Mouse (Mus musculus) forebrain, embryonic 14.5 days (tissue): ENCODE results near the gene Brap. TPM values are rescaled to one million over a fixed set of nuclear protein-coding genes. Genes with fewer than 3 reads are reported as not detected.

ENCODE experiments used
- ATAC-seq: fragments of 200-750 bp; cut with Nextera tagmentation; 2 replicates; pipeline ENCODE4 v1.8.0; 2017; ENCODE audit warnings: mild to moderate bottlenecking, moderate library complexity
- DNase-seq: peaks from one replicate; pipeline ENCODE4 v3.0.0-alpha.2; 2015; ENCODE audit warnings: low spot score
- H3K27ac ChIP-seq: fragments of 300-500 bp; sonication (generic); 2 replicates; pipeline ENCODE4 v1.5.1; 2014; ENCODE audit warnings: low read depth, mild to moderate bottlenecking, control low read depth, low read length, moderate library complexity
- H3K27me3 ChIP-seq: fragments of 300-500 bp; sonication (generic); replicated peaks from 2 replicates; pipeline ENCODE4 v1.6.1; 2014; ENCODE audit warnings: low read length, control low read depth, mixed read lengths; ENCODE audit not compliant: control insufficient read depth, insufficient read depth
- H3K36me3 ChIP-seq: fragments of 300-500 bp; sonication (generic); 2 replicates; pipeline ENCODE4 v1.6.1; 2014; ENCODE audit warnings: low read length, control low read depth; ENCODE audit not compliant: control insufficient read depth, insufficient read depth
- H3K4me1 ChIP-seq: fragments of 300-500 bp; sonication (generic); 2 replicates; pipeline ENCODE4 v1.6.1; 2014; ENCODE audit warnings: antibody characterized with exemption, low read length, control low read depth; ENCODE audit not compliant: control insufficient read depth, insufficient read depth
- H3K4me2 ChIP-seq: fragments of 300-500 bp; sonication (generic); 2 replicates; pipeline ENCODE4 v1.6.1; 2014; ENCODE audit warnings: mild to moderate bottlenecking, control low read depth, low read length
- H3K4me3 ChIP-seq: fragments of 300-500 bp; sonication (generic); 2 replicates; pipeline ENCODE4 v1.5.1; 2014; ENCODE audit warnings: low read depth, low read length, control low read depth
- H3K9ac ChIP-seq: fragments of 300-500 bp; sonication (generic); 2 replicates; pipeline ENCODE4 v1.6.1; 2014; ENCODE audit warnings: mild to moderate bottlenecking, low read length, control low read depth, moderate library complexity
- H3K9me3 ChIP-seq: fragments of 300-500 bp; sonication (generic); replicated peaks from 2 replicates; pipeline ENCODE4 v1.6.1; 2016; ENCODE audit warnings: low read length, control low read depth, mixed read lengths; ENCODE audit not compliant: control insufficient read depth
- WGBS: fragments of 180-500 bp; shearing (Covaris S2); extraction: QIAGEN DNeasy Blood & Tissue Kit; methylation state at CpG from one replicate; pipeline ENCODE4 v1.1.7; 2014; 5-methylcytosine and 5-hydroxymethylcytosine counted together
- polyA plus RNA-seq: library from polyadenylated mRNA; unstranded; fragments of >200 nt; fragmentation: Nextera tagmentation; extraction: Ambion mirVana; gene quantifications from 2 replicates; pipeline ENCODE4 v1.2.1, GENCODE M21; 2014

The Brap gene
- polyA plus RNA-seq, 1 experiment from 2014 or later: 36.8 TPM

- 93% methylated on average over 8 of the region's 8 CpGs for WGBS
- H3K4me2 ChIP-seq: no peak overlapping the region
These were observed 3.1 kb downstream of the Brap start for GRCm38 (mm10) chr5:121663456-121663855.

GRCm38 (mm10) chr5:121664078-121664477 lies 3.7 kb downstream of the Brap start:
- 92% methylated on average over 6 of the region's 6 CpGs for WGBS
- DNase-seq: no peak
- Histone ChIP-seq H3K36me3 (peaks cover 57% of the 10 kb centered on the region), H3K27ac (no peak overlapping the region), H3K9ac (no peak overlapping the region), H3K4me2 (no peak overlapping the region), H3K27me3 (no peaks in the 10 kb centered on the region), H3K9me3 (no peaks in the 10 kb centered on the region), H3K4me1 (peaks cover 6% of the 10 kb centered on the region), H3K4me3 (no peak overlapping the region)
- no peak for ATAC-seq

More at GRCm38 (mm10) chr5:121663456-121663855, 3.1 kb downstream of the Brap start:
- H3K36me3 ChIP-seq: peaks cover 53% of the 10 kb centered on the region
- DNase-seq (no peak), ATAC-seq (no peak)
- no peak overlapping the region for H3K4me3 ChIP-seq
- no peak overlapping the region for H3K9ac ChIP-seq
- no peaks in the 10 kb centered on the region for H3K27me3 ChIP-seq
- H3K27ac ChIP-seq: no peak overlapping the region
- no peaks in the 10 kb centered on the region for H3K9me3 ChIP-seq
- H3K4me1 ChIP-seq: peaks cover 6% of the 10 kb centered on the region

GRCm38 (mm10) chr5:121664971-121665370 lies 4.6 kb downstream of the Brap start:
- WGBS: 93% methylated on average over 9 of the region's 9 CpGs
- H3K36me3 ChIP-seq: peaks cover 61% of the 10 kb centered on the region
- H3K27me3 ChIP-seq: no peaks in the 10 kb centered on the region
- peaks cover 6% of the 10 kb centered on the region for H3K4me1 ChIP-seq
- no peak overlapping the region for H3K9ac ChIP-seq
- no peak for ATAC-seq
- no peak for DNase-seq
- no peak overlapping the region for H3K4me2 ChIP-seq
- H3K4me3 ChIP-seq: no peak overlapping the region
- H3K9me3 ChIP-seq: no peaks in the 10 kb centered on the region
- H3K27ac ChIP-seq: no peak overlapping the region

GRCm38 (mm10) chr5:121667067-121667466 lies 6.7 kb downstream of the Brap start:
- no peak overlapping the region for H3K9ac ChIP-seq
- WGBS: 93% methylated on average over 4 of the region's 4 CpGs
- peaks cover 70% of the 10 kb centered on the region for H3K36me3 ChIP-seq
- H3K4me1 ChIP-seq: no peaks in the 10 kb centered on the region
- no peaks in the 10 kb centered on the region for H3K9me3 ChIP-seq
- H3K27ac ChIP-seq: no peak overlapping the region
- H3K4me2 ChIP-seq: no peak overlapping the region
- H3K4me3 ChIP-seq: no peak overlapping the region
- ATAC-seq (no peak), DNase-seq (no peak)
- no peaks in the 10 kb centered on the region for H3K27me3 ChIP-seq

GRCm38 (mm10) chr5:121668411-121668810 lies 8.0 kb downstream of the Brap start:
- DNase-seq (no peak), ATAC-seq (no peak)
- H3K9me3 ChIP-seq: no peaks in the 10 kb centered on the region
- no peak overlapping the region for H3K4me3 ChIP-seq
- H3K4me1 ChIP-seq: no peaks in the 10 kb centered on the region
- 76% methylated on average over 6 of the region's 6 CpGs for WGBS
- no peak overlapping the region for H3K27ac ChIP-seq
- H3K36me3 ChIP-seq: peaks cover 70% of the 10 kb centered on the region
- no peak overlapping the region for H3K4me2 ChIP-seq
- no peaks in the 10 kb centered on the region for H3K27me3 ChIP-seq
- no peak overlapping the region for H3K9ac ChIP-seq

GRCm38 (mm10) chr5:121670412-121670811 lies 10.0 kb downstream of the Brap start:
- 79% methylated on average over 3 of the region's 3 CpGs for WGBS
- H3K36me3 ChIP-seq: peaks cover 68% of the 10 kb centered on the region
- DNase-seq (no peak), ATAC-seq (no peak)
- no peaks in the 10 kb centered on the region for H3K27me3 ChIP-seq
- H3K27ac ChIP-seq: no peak overlapping the region
- no peak overlapping the region for H3K4me3 ChIP-seq
- no peaks in the 10 kb centered on the region for H3K4me1 ChIP-seq
- no peak overlapping the region for H3K9ac ChIP-seq
- no peaks in the 10 kb centered on the region for H3K9me3 ChIP-seq
- H3K4me2 ChIP-seq: no peak overlapping the region

GRCm38 (mm10) chr5:121682250-121682649 lies 21.9 kb downstream of the Brap start:
- Histone ChIP-seq H3K9ac (no peak overlapping the region), H3K9me3 (no peaks in the 10 kb centered on the region), H3K4me3 (no peak overlapping the region), H3K36me3 (peaks cover 99% of the 10 kb centered on the region), H3K4me1 (no peaks in the 10 kb centered on the region), H3K4me2 (no peak overlapping the region), H3K27me3 (no peaks in the 10 kb centered on the region), H3K27ac (no peak overlapping the region)
- WGBS: 95% methylated on average over 2 of the region's 2 CpGs
- DNase-seq (no peak), ATAC-seq (no peak)

GRCm38 (mm10) chr5:121685495-121685894 lies 25.1 kb downstream of the Brap start:
- no peak overlapping the region for H3K4me2 ChIP-seq
- no peaks in the 10 kb centered on the region for H3K27me3 ChIP-seq
- ATAC-seq (no peak), DNase-seq (peak; percentile 14)
- H3K9me3 ChIP-seq: no peaks in the 10 kb centered on the region
- no peak overlapping the region for H3K9ac ChIP-seq
- H3K4me3 ChIP-seq: no peak overlapping the region
- 80% methylated on average over 6 of the region's 6 CpGs for WGBS
- H3K36me3 ChIP-seq: peaks cover 70% of the 10 kb centered on the region
- H3K4me1 ChIP-seq: no peaks in the 10 kb centered on the region
- H3K27ac ChIP-seq: no peak overlapping the region

GRCm38 (mm10) chr5:121686113-121686898 lies 25.9 kb downstream of the Brap start:
- H3K27me3 ChIP-seq: no peaks in the 10 kb centered on the region
- DNase-seq (no peak), ATAC-seq (no peak)
- H3K4me1 ChIP-seq: no peaks in the 10 kb centered on the region
- no peak overlapping the region for H3K4me2 ChIP-seq
- no peak overlapping the region for H3K9ac ChIP-seq
- peaks cover 62% of the 10 kb centered on the region for H3K36me3 ChIP-seq
- 83% methylated on average over 15 of the region's 15 CpGs for WGBS
- H3K9me3 ChIP-seq: no peaks in the 10 kb centered on the region
- no peak overlapping the region for H3K27ac ChIP-seq
- H3K4me3 ChIP-seq: no peak overlapping the region
